Mouse (Mus musculus) liver, postnatal 0 days (tissue): Measurements from ENCODE around the gene Hspb9.

ENCODE experiments used
- CTCF ChIP-seq: sonication (generic); IDR thresholded peaks from 2 replicates; pipeline ENCODE4 v1.5.1; 2016; ENCODE audit warnings: antibody characterized with exemption, low read depth
- EP300 ChIP-seq: IDR thresholded peaks from 2 replicates; pipeline ENCODE4 v1.6.1; 2016; ENCODE audit warnings: antibody characterized with exemption, low read depth, mild to moderate bottlenecking

DNA sequence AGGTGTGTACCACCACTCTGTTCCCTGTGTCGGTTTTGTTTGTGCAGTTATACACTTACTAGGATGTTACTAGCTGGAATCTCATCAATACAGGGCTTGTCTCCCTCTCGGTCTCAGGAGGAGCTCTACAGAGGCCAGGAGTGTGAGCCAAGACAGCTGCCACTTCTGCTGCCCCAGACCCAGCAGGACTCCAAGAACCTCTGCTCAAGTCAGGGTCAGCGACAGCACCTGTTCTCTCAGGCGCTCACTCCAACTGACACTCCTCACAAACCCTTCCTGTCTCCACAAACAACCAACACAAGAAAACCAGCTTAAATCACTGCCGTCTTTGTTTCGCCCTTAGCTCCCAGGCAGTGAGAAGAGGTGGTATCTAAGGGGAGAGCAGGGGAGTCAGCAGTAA is 15.0 kb downstream of the Hspb9 start:
- TF ChIP-seq EP300 (no peak), CTCF (no peak)
